Mouse (Mus musculus): ENCODE data around the gene Doc2a. TPM values are rescaled to one million over a fixed set of nuclear protein-coding genes. Genes with fewer than 3 reads are reported as not detected.

Gene Doc2a
- polyA plus RNA-seq, 2 experiments, result 0.02 to 0.18 TPM

- Histone ChIP-seq H3K9me3 (ENCODE audit: control insufficient read depth, low read length) (no peaks in the 10 kb centered on the region), H3K27ac (no peak overlapping the region; the same call in none of the 2 replicates), H3K27me3 (ENCODE audit: control insufficient read depth, insufficient read depth, low read length) (no peaks in the 10 kb centered on the region), H3K36me3 (replicated peaks; ENCODE audit: control insufficient read depth, insufficient read depth, low read depth) (peaks cover 15% of the 10 kb centered on the region), H3K9ac (replicated peaks) (peak overlapping the region; percentile 66), H3K4me2 (ENCODE audit: low read depth) (peak overlapping the region; percentile 99), H3K4me3 (ENCODE audit: insufficient read depth in 1 of 2, low read depth in 2 of 2, low read length in 2 of 2) (peak overlapping the region; percentile 70 to 72), H3K4me1 (replicated peaks; ENCODE audit: control insufficient read depth in 2 of 2, insufficient read depth in 2 of 2, low read length in 1 of 2) (peaks cover 13 to 23% of the 10 kb centered on the region in 2 experiments)
- TF ChIP-seq EP300 (IDR thresholded peaks at IDR 0.05; ENCODE audit: low read depth), result no peak
- no peak for TF ChIP-seq CTCF (IDR thresholded peaks at IDR 0.05; ENCODE audit: low read depth)
- DNase-seq (ENCODE audit: low read depth in 3 of 3, low spot score in 3 of 3), result no peak
- WGBS (ENCODE audit: insufficient replicate concordance), result 59% methylated on average over 5 of the region's 5 CpGs
- ATAC-seq (ENCODE audit: insufficient read depth), result no peak
Measured at GRCm38 (mm10) chr7:126800269-126801056, 46.8 kb upstream of the Doc2a start.

- Histone ChIP-seq H3K4me3 (ENCODE audit: insufficient read depth in 1 of 2, low read depth in 2 of 2, low read length in 2 of 2) (no peak overlapping the region), H3K27me3 (ENCODE audit: control insufficient read depth, insufficient read depth, low read length) (no peaks in the 10 kb centered on the region), H3K4me1 (replicated peaks; ENCODE audit: control insufficient read depth in 2 of 2, insufficient read depth in 2 of 2, low read length in 1 of 2) (peaks cover 13 to 23% of the 10 kb centered on the region in 2 experiments), H3K27ac (no peak overlapping the region), H3K9ac (replicated peaks) (no peak overlapping the region), H3K4me2 (ENCODE audit: low read depth) (no peak overlapping the region), H3K36me3 (replicated peaks; ENCODE audit: control insufficient read depth, insufficient read depth, low read depth) (peaks cover 10% of the 10 kb centered on the region), H3K9me3 (ENCODE audit: control insufficient read depth, low read length) (no peaks in the 10 kb centered on the region)
- ATAC-seq (ENCODE audit: insufficient read depth) (no peak), DNase-seq (ENCODE audit: low read depth in 3 of 3, low spot score in 3 of 3) (no peak)
- no peak for TF ChIP-seq CTCF (IDR thresholded peaks at IDR 0.05; ENCODE audit: low read depth)
- TF ChIP-seq EP300 (IDR thresholded peaks at IDR 0.05; ENCODE audit: low read depth), result no peak
- WGBS (ENCODE audit: insufficient replicate concordance), result 91% methylated on average over 16 of the region's 16 CpGs
Measured at GRCm38 (mm10) chr7:126801057-126801422, 46.2 kb upstream of the Doc2a start.

- Histone ChIP-seq H3K27me3 (ENCODE audit: control insufficient read depth, insufficient read depth, low read length) (no peaks in the 10 kb centered on the region), H3K9ac (replicated peaks) (no peak overlapping the region), H3K36me3 (replicated peaks; ENCODE audit: control insufficient read depth, insufficient read depth, low read depth) (no peaks in the 10 kb centered on the region; the same call in 1 of the 2 replicates), H3K4me3 (ENCODE audit: insufficient read depth in 1 of 2, low read depth in 2 of 2, low read length in 2 of 2) (no peak overlapping the region), H3K9me3 (ENCODE audit: control insufficient read depth, low read length) (no peaks in the 10 kb centered on the region), H3K4me2 (ENCODE audit: low read depth) (no peak overlapping the region), H3K27ac (no peak overlapping the region), H3K4me1 (replicated peaks; ENCODE audit: control insufficient read depth in 2 of 2, insufficient read depth in 2 of 2, low read length in 1 of 2) (peaks cover 13 to 17% of the 10 kb centered on the region in 2 experiments)
- DNase-seq (ENCODE audit: low read depth in 3 of 3, low spot score in 3 of 3) (no peak), ATAC-seq (ENCODE audit: insufficient read depth) (no peak)
- TF ChIP-seq CTCF (IDR thresholded peaks at IDR 0.05; ENCODE audit: low read depth), result no peak
- no peak for TF ChIP-seq EP300 (IDR thresholded peaks at IDR 0.05; ENCODE audit: low read depth)
- 74% methylated on average over 11 of the region's 11 CpGs for WGBS (ENCODE audit: insufficient replicate concordance)
Measured at GRCm38 (mm10) chr7:126802134-126802889, 44.9 kb upstream of the Doc2a start.

- H3K9ac ChIP-seq (replicated peaks), result no peak overlapping the region
- no peak overlapping the region for H3K4me3 ChIP-seq (ENCODE audit: insufficient read depth in 1 of 2, low read depth in 2 of 2, low read length in 2 of 2)
- ATAC-seq (ENCODE audit: insufficient read depth), result no peak
- 34% methylated on average over 6 of the region's 6 CpGs for WGBS (ENCODE audit: insufficient replicate concordance)
- no peaks in the 10 kb centered on the region; the same call in 1 of the 2 replicates for H3K36me3 ChIP-seq (replicated peaks; ENCODE audit: control insufficient read depth, insufficient read depth, low read depth)
- no peaks in the 10 kb centered on the region for H3K9me3 ChIP-seq (ENCODE audit: control insufficient read depth, low read length)
- no peak for DNase-seq (ENCODE audit: low read depth in 3 of 3, low spot score in 3 of 3)
- H3K4me1 ChIP-seq (replicated peaks; ENCODE audit: control insufficient read depth in 2 of 2, insufficient read depth in 2 of 2, low read length in 1 of 2), result peaks cover 8 to 14% of the 10 kb centered on the region in 2 experiments
- H3K27ac ChIP-seq, result no peak overlapping the region
- no peak overlapping the region for H3K4me2 ChIP-seq (ENCODE audit: low read depth)
- H3K27me3 ChIP-seq (ENCODE audit: control insufficient read depth, insufficient read depth, low read length), result no peaks in the 10 kb centered on the region
- TF ChIP-seq EP300 (IDR thresholded peaks at IDR 0.05; ENCODE audit: low read depth) (no peak), CTCF (IDR thresholded peaks at IDR 0.05; ENCODE audit: low read depth) (no peak)
Measured at GRCm38 (mm10) chr7:126803181-126803580, 44.0 kb upstream of the Doc2a start.

- H3K4me3 ChIP-seq (ENCODE audit: insufficient read depth in 1 of 2, low read depth in 2 of 2, low read length in 2 of 2), result no peak overlapping the region
- ATAC-seq (ENCODE audit: insufficient read depth) (no peak), DNase-seq (ENCODE audit: low read depth in 3 of 3, low spot score in 3 of 3) (no peak)
- H3K9ac ChIP-seq (replicated peaks), result no peak overlapping the region
- no peaks in the 10 kb centered on the region; the same call in 1 of the 2 replicates for H3K36me3 ChIP-seq (replicated peaks; ENCODE audit: control insufficient read depth, insufficient read depth, low read depth)
- no peaks in the 10 kb centered on the region for H3K27me3 ChIP-seq (ENCODE audit: control insufficient read depth, insufficient read depth, low read length)
- H3K27ac ChIP-seq, result no peak overlapping the region
- no peaks in the 10 kb centered on the region for H3K9me3 ChIP-seq (ENCODE audit: control insufficient read depth, low read length)
- H3K4me1 ChIP-seq (replicated peaks; ENCODE audit: control insufficient read depth in 2 of 2, insufficient read depth in 2 of 2, low read length in 1 of 2), result peaks cover 11 to 15% of the 10 kb centered on the region in 2 experiments
- no peak for TF ChIP-seq CTCF (IDR thresholded peaks at IDR 0.05; ENCODE audit: low read depth)
- TF ChIP-seq EP300 (IDR thresholded peaks at IDR 0.05; ENCODE audit: low read depth), result no peak
- no peak overlapping the region for H3K4me2 ChIP-seq (ENCODE audit: low read depth)
Measured at GRCm38 (mm10) chr7:126803751-126804150, 43.5 kb upstream of the Doc2a start.

Measured in liver, embryonic 14.5 days (tissue).